Mouse (Mus musculus) hindbrain, embryonic 11.5 days (tissue): ENCODE data around the gene Cpa2. TPM values are rescaled to one million over a fixed set of nuclear protein-coding genes. Genes with fewer than 3 reads are reported as not detected.

ENCODE experiments used
- ATAC-seq: fragments of 200-750 bp; cut with Nextera tagmentation; 2 replicates; pipeline ENCODE4 v1.8.0; 2017; ENCODE audit warnings: mild to moderate bottlenecking, moderate TSS enrichment, moderate library complexity; ENCODE audit not compliant: low FRiP score
- DNase-seq: peaks from one replicate; pipeline ENCODE4 v3.0.0-alpha.2; 2015; ENCODE audit warnings: low spot score
- H3K27ac ChIP-seq: fragments of 300-500 bp; sonication (generic); 2 replicates; pipeline ENCODE4 v1.5.1; 2014; ENCODE audit warnings: mild to moderate bottlenecking, low read depth, low read length
- H3K27me3 ChIP-seq: fragments of 300-500 bp; sonication (generic); 2 replicates; pipeline ENCODE4 v1.6.1; 2014; ENCODE audit warnings: mild to moderate bottlenecking, low read length, moderate library complexity, mixed read lengths; ENCODE audit not compliant: control insufficient read depth, insufficient read depth
- H3K36me3 ChIP-seq: fragments of 300-500 bp; sonication (generic); 2 replicates; pipeline ENCODE4 v1.6.1; 2014; ENCODE audit warnings: mild to moderate bottlenecking, low read length, moderate library complexity, mixed read lengths; ENCODE audit not compliant: control insufficient read depth, insufficient read depth
- H3K4me1 ChIP-seq: fragments of 300-500 bp; sonication (generic); replicated peaks from 2 replicates; pipeline ENCODE4 v1.6.1; 2014; ENCODE audit warnings: low read length, mixed read lengths; ENCODE audit not compliant: control insufficient read depth, insufficient read depth
- H3K4me2 ChIP-seq: fragments of 300-500 bp; sonication (generic); replicated peaks from 2 replicates; pipeline ENCODE4 v1.6.1; 2014; ENCODE audit warnings: mild to moderate bottlenecking, low read depth, low read length
- H3K4me3 ChIP-seq: fragments of 300-500 bp; sonication (generic); 2 replicates; pipeline ENCODE4 v1.5.1; 2014; ENCODE audit warnings: low read depth, low read length
- H3K9ac ChIP-seq: fragments of 300-500 bp; sonication (generic); 2 replicates; pipeline ENCODE4 v1.6.1; 2014; ENCODE audit warnings: low read depth, low read length
- H3K9me3 ChIP-seq: fragments of 300-500 bp; sonication (generic); 2 replicates; pipeline ENCODE4 v1.6.1; 2016; ENCODE audit warnings: low read length; ENCODE audit not compliant: control insufficient read depth
- WGBS: fragments of 180-500 bp; shearing (Covaris S2); extraction: QIAGEN DNeasy Blood & Tissue Kit; methylation state at CpG from one replicate; pipeline ENCODE4 v1.1.7; 2014; 5-methylcytosine and 5-hydroxymethylcytosine counted together
- polyA plus RNA-seq: library from polyadenylated mRNA; unstranded; fragments of >200 nt; fragmentation: Nextera tagmentation; extraction: Ambion mirVana; gene quantifications from 2 replicates; pipeline ENCODE4 v1.2.1, GENCODE M21; 2014

Gene Cpa2
- polyA plus RNA-seq, 1 experiment from 2014 or later = 9.4 TPM

GRCm38 (mm10) chr6:30546571-30547273 lies 5.3 kb downstream of the Cpa2 start:
- H3K27me3 ChIP-seq = no peaks in the 10 kb centered on the region
- peaks cover 5% of the 10 kb centered on the region for H3K4me1 ChIP-seq
- ATAC-seq (peak; percentile 64; the same call in 1 of the 2 replicates), DNase-seq (peak; percentile 74)
- H3K9ac ChIP-seq = peak overlapping the region; percentile 46; the same call in 1 of the 2 replicates
- H3K36me3 ChIP-seq = no peaks in the 10 kb centered on the region
- peak overlapping the region; percentile 95 for H3K27ac ChIP-seq
- H3K4me3 ChIP-seq = peak overlapping the region; percentile 16; the same call in 1 of the 2 replicates
- 8% methylated on average over 17 of the region's 17 CpGs for WGBS
- peak overlapping the region; percentile 40 for H3K4me2 ChIP-seq
- no peaks in the 10 kb centered on the region for H3K9me3 ChIP-seq

- Histone ChIP-seq H3K27me3 (no peaks in the 10 kb centered on the region), H3K9ac (peak overlapping the region; percentile 46; the same call in 1 of the 2 replicates), H3K4me1 (peaks cover 5% of the 10 kb centered on the region), H3K27ac (peak overlapping the region; percentile 95), H3K4me3 (peak overlapping the region; percentile 16; the same call in 1 of the 2 replicates), H3K36me3 (no peaks in the 10 kb centered on the region), H3K4me2 (peak overlapping the region; percentile 40), H3K9me3 (no peaks in the 10 kb centered on the region)
- ATAC-seq (peak; percentile 39), DNase-seq (peak; percentile 72)
- WGBS = under 1% methylated on average over 13 of the region's 17 CpGs
Measured at GRCm38 (mm10) chr6:30547274-30547645, 5.9 kb downstream of the Cpa2 start.

DNA sequence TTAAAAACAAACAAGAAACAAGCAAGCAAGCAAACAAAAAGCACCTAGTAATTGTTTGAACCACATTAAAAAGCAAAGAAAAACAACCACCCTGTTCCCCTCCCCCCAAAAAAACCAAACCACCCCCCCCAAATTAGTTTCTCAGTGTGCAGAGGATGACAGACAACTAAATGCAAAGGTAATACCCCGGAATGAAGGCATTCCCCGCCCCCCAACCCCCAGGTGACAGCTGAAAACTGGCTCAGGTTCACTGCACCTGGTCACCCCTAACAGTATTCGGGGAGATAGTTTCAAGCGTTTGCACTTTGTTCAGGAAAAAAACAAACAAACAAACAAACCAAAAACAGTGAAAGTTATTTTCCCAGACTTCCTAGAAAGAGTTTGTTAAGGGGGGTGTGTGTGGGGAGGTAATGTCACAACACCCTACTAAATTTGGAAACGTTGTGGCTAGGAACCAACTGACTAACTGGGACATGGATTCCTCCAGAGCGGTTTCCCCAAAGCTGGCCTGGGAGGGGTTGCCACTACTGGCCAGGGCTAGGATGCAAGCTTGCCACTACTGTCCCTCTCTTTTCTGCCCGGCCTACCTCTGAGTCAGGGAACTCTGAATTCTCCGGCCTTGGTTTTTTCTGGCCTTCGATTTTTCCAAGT lies 6.4 kb downstream of the Cpa2 start:
- peaks cover 5% of the 10 kb centered on the region for H3K4me1 ChIP-seq
- no peak for ATAC-seq
- H3K9ac ChIP-seq = no peak overlapping the region

GRCm38 (mm10) chr6:30549231-30549761 lies 7.9 kb downstream of the Cpa2 start:
- DNase-seq (peak; percentile 61), ATAC-seq (no peak)
- Histone ChIP-seq H3K4me2 (peak overlapping the region; percentile 14; the same call in 1 of the 2 replicates), H3K9me3 (no peaks in the 10 kb centered on the region), H3K9ac (0 out of 2 replicates have a peak overlapping the region, but pooled peaks have one; percentile 34), H3K27ac (peak overlapping the region; percentile 91), H3K4me1 (peaks cover 7% of the 10 kb centered on the region), H3K36me3 (no peaks in the 10 kb centered on the region), H3K4me3 (no peak overlapping the region), H3K27me3 (no peaks in the 10 kb centered on the region)
- WGBS = 8% methylated on average over 15 of the region's 15 CpGs

More for the DNA sequence above, 6.4 kb downstream of the Cpa2 start:
- H3K36me3 ChIP-seq = no peaks in the 10 kb centered on the region
- H3K27ac ChIP-seq = peak overlapping the region; percentile 95
- DNase-seq = peak; percentile 40
- H3K4me2 ChIP-seq = no peak overlapping the region
- no peaks in the 10 kb centered on the region for H3K27me3 ChIP-seq
- H3K4me3 ChIP-seq = no peak overlapping the region
- H3K9me3 ChIP-seq = no peaks in the 10 kb centered on the region
- WGBS = 18% methylated on average over 9 of the region's 9 CpGs

- Histone ChIP-seq H3K27me3 (no peaks in the 10 kb centered on the region), H3K36me3 (no peaks in the 10 kb centered on the region), H3K9ac (no peak overlapping the region), H3K4me3 (no peak overlapping the region), H3K4me2 (no peak overlapping the region), H3K9me3 (no peaks in the 10 kb centered on the region), H3K4me1 (peaks cover 7% of the 10 kb centered on the region), H3K27ac (peak overlapping the region; percentile 87)
- peak; percentile 49 for ATAC-seq
- DNase-seq = peak; percentile 49
- WGBS = 54% methylated on average over 7 of the region's 7 CpGs
Measured at GRCm38 (mm10) chr6:30550496-30551192, 9.3 kb downstream of the Cpa2 start.

DNA sequence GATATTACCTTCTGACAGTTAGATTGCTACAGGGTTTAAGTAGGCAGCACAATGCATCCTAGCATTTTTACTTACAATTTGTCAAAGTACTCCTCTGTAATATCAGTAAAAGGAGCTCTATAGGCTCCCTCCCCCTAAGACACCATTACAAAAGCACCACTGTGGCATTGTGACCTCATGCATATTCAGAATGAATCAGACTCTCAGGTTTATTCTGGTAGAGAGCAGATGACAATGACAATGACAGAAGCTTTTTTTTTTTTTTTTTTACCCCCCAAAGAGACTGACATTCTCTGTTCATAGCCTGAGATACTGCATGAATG lies 9.8 kb downstream of the Cpa2 start:
- DNase-seq (peak; percentile 46), ATAC-seq (peak; percentile 71)
- H3K9ac ChIP-seq = no peak overlapping the region
- no peak overlapping the region for H3K4me2 ChIP-seq
- no peak overlapping the region for H3K4me3 ChIP-seq
- H3K27me3 ChIP-seq = no peaks in the 10 kb centered on the region
- peak overlapping the region; percentile 87 for H3K27ac ChIP-seq
- peaks cover 5% of the 10 kb centered on the region for H3K4me1 ChIP-seq
- H3K9me3 ChIP-seq = no peaks in the 10 kb centered on the region
- no peaks in the 10 kb centered on the region for H3K36me3 ChIP-seq

DNA sequence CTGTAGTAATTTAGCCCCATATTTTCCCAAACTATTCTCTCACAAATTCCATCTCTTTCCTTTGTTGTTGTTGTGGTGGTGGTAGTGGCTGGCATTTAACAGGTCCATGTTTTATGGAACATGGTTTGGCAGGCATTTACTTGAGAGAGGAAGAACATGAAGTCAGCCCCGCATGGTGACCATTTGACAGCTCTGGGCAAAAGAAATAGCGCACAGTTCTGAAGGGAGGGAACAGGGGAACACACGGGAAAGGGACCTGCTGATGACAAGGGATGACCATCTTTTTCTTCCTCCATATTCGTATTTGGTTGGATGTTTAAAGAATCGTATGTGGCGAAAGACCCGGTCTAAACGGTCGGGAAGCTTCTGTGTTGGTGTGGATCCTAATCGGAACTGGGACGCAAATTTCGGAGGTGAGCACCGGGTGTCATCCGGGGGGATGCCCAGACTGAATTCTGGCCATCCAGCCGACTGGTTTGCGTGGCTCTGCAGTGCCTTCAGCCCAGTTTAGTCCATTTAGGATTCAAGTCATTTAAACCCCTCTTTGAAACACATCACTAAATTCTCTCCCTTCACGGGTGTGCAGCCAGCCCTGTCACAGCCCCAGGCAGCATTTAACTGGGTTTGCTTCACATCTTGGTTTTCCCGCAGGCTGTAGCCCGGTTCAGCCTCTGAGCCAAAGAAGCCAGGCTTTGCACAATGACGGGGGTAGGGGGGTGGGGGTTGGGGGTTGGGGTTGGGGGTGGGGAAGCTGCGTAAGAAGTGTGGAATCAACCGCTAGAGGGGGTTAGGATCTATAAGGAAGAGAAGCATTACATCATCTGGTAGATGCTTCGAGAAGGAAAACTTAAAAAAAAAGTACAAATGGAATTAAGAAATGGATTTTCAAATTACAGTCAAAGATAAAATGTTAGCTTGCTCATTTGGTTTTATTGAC lies 10.5 kb downstream of the Cpa2 start:
- Histone ChIP-seq H3K4me2 (peak overlapping the region; percentile 34), H3K27ac (peak overlapping the region; percentile 87), H3K27me3 (no peaks in the 10 kb centered on the region), H3K4me1 (peaks cover 5% of the 10 kb centered on the region; the same call in 1 of the 2 replicates), H3K9ac (peak overlapping the region; percentile 52), H3K9me3 (no peaks in the 10 kb centered on the region), H3K4me3 (0 out of 2 replicates have a peak overlapping the region, but pooled peaks have one; percentile 12), H3K36me3 (no peaks in the 10 kb centered on the region)
- DNase-seq (peak; percentile 79), ATAC-seq (peak; percentile 61; the same call in 1 of the 2 replicates)
- 16% methylated on average over 23 of the region's 23 CpGs for WGBS

DNA sequence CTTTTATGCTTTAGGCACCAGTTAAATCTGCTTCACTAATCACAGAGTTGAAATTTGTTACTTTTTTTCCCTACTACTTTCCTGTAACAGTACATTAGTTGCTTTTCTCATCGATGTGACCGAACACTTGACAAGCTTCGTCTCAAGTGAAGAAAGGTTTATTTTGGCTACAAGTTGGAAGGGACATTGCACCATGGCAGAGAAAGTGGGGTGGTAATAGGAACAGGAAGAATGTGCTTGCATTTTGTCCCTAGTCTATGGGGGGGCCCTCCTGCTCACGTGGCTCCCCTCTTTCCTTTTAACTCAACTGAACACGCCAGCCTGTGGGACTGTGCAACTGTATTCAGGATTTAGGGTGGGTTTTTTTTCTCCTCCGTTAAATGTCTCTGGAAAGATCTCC lies 11.2 kb downstream of the Cpa2 start:
- Histone ChIP-seq H3K27ac (peak overlapping the region; percentile 25; the same call in 1 of the 2 replicates), H3K4me2 (no peak overlapping the region), H3K4me1 (peaks cover 5% of the 10 kb centered on the region; the same call in 1 of the 2 replicates), H3K36me3 (no peaks in the 10 kb centered on the region), H3K4me3 (no peak overlapping the region), H3K27me3 (no peaks in the 10 kb centered on the region), H3K9ac (no peak overlapping the region), H3K9me3 (no peaks in the 10 kb centered on the region)
- ATAC-seq (no peak), DNase-seq (no peak)
- 54% methylated on average over 6 of the region's 6 CpGs for WGBS
